Mouse (Mus musculus): ENCODE measurements around the gene Lrig1.
A peak's percentile ranks its signal among the peaks of the same experiment; 100 is the strongest.

Lrig1 gene

GRCm38 (mm10) chr6:94646902-94647301 lies 53.1 kb downstream of the Lrig1 start:
- no peak for DNase-seq

- peak; percentile 60 for DNase-seq
Observed at GRCm38 (mm10) chr6:94646274-94646863, 53.6 kb downstream of the Lrig1 start.

- no peak for DNase-seq
Observed at GRCm38 (mm10) chr6:94645723-94646122, 54.2 kb downstream of the Lrig1 start.

- DNase-seq, result no peak
Observed at GRCm38 (mm10) chr6:94644641-94645040, 55.3 kb downstream of the Lrig1 start.

GRCm38 (mm10) chr6:94643989-94644388 lies 56.0 kb downstream of the Lrig1 start:
- DNase-seq, result no peak

GRCm38 (mm10) chr6:94642048-94642447 lies 57.9 kb downstream of the Lrig1 start:
- no peak for DNase-seq

GRCm38 (mm10) chr6:94640297-94640696 lies 59.7 kb downstream of the Lrig1 start:
- no peak for DNase-seq

- DNase-seq, result peak; percentile 48
Observed at GRCm38 (mm10) chr6:94637024-94637434, 62.9 kb downstream of the Lrig1 start.

- no peak for DNase-seq
Observed at GRCm38 (mm10) chr6:94635343-94635742, 64.6 kb downstream of the Lrig1 start.

- no peak for DNase-seq
Observed at GRCm38 (mm10) chr6:94634710-94635109, 65.2 kb downstream of the Lrig1 start.

GRCm38 (mm10) chr6:94634274-94634673 lies 65.7 kb downstream of the Lrig1 start:
- peak; percentile 42 for DNase-seq

- DNase-seq, result no peak
Observed at GRCm38 (mm10) chr6:94631779-94632082, 68.2 kb downstream of the Lrig1 start.

GRCm38 (mm10) chr6:94631051-94631778 lies 68.7 kb downstream of the Lrig1 start:
- no peak for DNase-seq

- no peak for DNase-seq
Observed at GRCm38 (mm10) chr6:94628787-94629186, 71.2 kb downstream of the Lrig1 start.

GRCm38 (mm10) chr6:94627714-94628595 lies 72.0 kb downstream of the Lrig1 start:
- DNase-seq, result no peak

- DNase-seq, result no peak
Observed at GRCm38 (mm10) chr6:94626807-94627206, 73.2 kb downstream of the Lrig1 start.

GRCm38 (mm10) chr6:94625896-94626295 lies 74.1 kb downstream of the Lrig1 start:
- peak; percentile 37 for DNase-seq

GRCm38 (mm10) chr6:94624543-94624942 lies 75.4 kb downstream of the Lrig1 start:
- no peak for DNase-seq

GRCm38 (mm10) chr6:94622983-94623382 lies 77.0 kb downstream of the Lrig1 start:
- peak; percentile 80 for DNase-seq

GRCm38 (mm10) chr6:94620801-94621301 lies 79.1 kb downstream of the Lrig1 start:
- no peak for DNase-seq

GRCm38 (mm10) chr6:94620287-94620686 lies 79.7 kb downstream of the Lrig1 start:
- no peak for DNase-seq

- no peak for DNase-seq
Observed at GRCm38 (mm10) chr6:94618671-94619070, 81.3 kb downstream of the Lrig1 start.

- DNase-seq, result no peak
Observed at GRCm38 (mm10) chr6:94615936-94616335, 84.0 kb downstream of the Lrig1 start.

GRCm38 (mm10) chr6:94614346-94614745 lies 85.6 kb downstream of the Lrig1 start:
- DNase-seq, result no peak
